ENCODE assay signal across 8 mouse cellular contexts in genomic region chr8:70351035-70351999, GRCm38 (mm10). TPM values are rescaled to one million over a fixed set of nuclear protein-coding genes. Genes with fewer than 3 reads are reported as not detected.
DNase-seq lines count a peak whose midpoint lies in the region; ATAC-seq and TF ChIP-seq lines count a peak whose summit lies in the region.

No protein-coding gene starts in this region.

- no peaks in the 10 kb centered on the region for H3K9me3 ChIP-seq in heart, embryonic 11.5 days (replicated peaks; ENCODE audit: control insufficient read depth, low read length)
- H3K9me3 ChIP-seq in hindbrain, postnatal 0 days (ENCODE audit: low read length) = no peaks in the 10 kb centered on the region
- no peaks in the 10 kb centered on the region for H3K9me3 ChIP-seq in midbrain, embryonic 15.5 days

- TF ChIP-seq CTCF in hindbrain, postnatal 0 days (IDR thresholded peaks at IDR 0.05; ENCODE audit: low read depth) = no peak

- peak overlapping the region; percentile 98 for H3K9ac ChIP-seq in heart, embryonic 11.5 days (ENCODE audit: low read depth, low read length)
- peak overlapping the region; percentile 97 for H3K9ac ChIP-seq in hindbrain, postnatal 0 days (replicated peaks; ENCODE audit: low read length)
- H3K9ac ChIP-seq in midbrain, embryonic 15.5 days = peak overlapping the region; percentile 91

- H3K4me2 ChIP-seq in heart, embryonic 11.5 days = peak overlapping the region; percentile 98
- peak overlapping the region; percentile 100 for H3K4me2 ChIP-seq in hindbrain, postnatal 0 days (ENCODE audit: low read depth, low read length)
- peak overlapping the region; percentile 97 for H3K4me2 ChIP-seq in midbrain, embryonic 15.5 days

- intact Hi-C loops in left cerebral cortex, postnatal 4 days (cut with DNase I) = no loop called here

- 55% methylated on average over 15 of the region's 15 CpGs for WGBS in heart, embryonic 11.5 days (ENCODE audit: insufficient replicate concordance)
- 48% methylated on average over 15 of the region's 15 CpGs for WGBS in hindbrain, postnatal 0 days
- 58% methylated on average over 15 of the region's 15 CpGs for WGBS in midbrain, embryonic 15.5 days

- H3K27me3 ChIP-seq in heart, embryonic 11.5 days (ENCODE audit: control insufficient read depth, insufficient read depth, low read length) = no peaks in the 10 kb centered on the region
- H3K27me3 ChIP-seq in hindbrain, postnatal 0 days (ENCODE audit: insufficient read depth, low read length) = no peaks in the 10 kb centered on the region
- H3K27me3 ChIP-seq in midbrain, embryonic 15.5 days (replicated peaks) = no peaks in the 10 kb centered on the region

- peak overlapping the region; percentile 94 for H3K4me3 ChIP-seq in heart, embryonic 11.5 days (ENCODE audit: low read depth, low read length)
- peak overlapping the region; percentile 100 for H3K4me3 ChIP-seq in hindbrain, postnatal 0 days (ENCODE audit: low read length)
- H3K4me3 ChIP-seq in midbrain, embryonic 15.5 days = peak overlapping the region; percentile 96

- no peak for DNase-seq in heart, adult 18-20 months
- DNase-seq in 3T3-L1 (ENCODE audit: low read depth, low spot score) = peak; percentile 78
- peak; percentile 53 to 57 for DNase-seq in cerebellum, postnatal 36 days
- no peak for DNase-seq in hindbrain, postnatal 0 days (ENCODE audit: low spot score)
- DNase-seq in ovary, postnatal 14 days (ENCODE audit: low spot score) = no peak
- no peak for DNase-seq in left cerebral cortex, postnatal 4 days

- ATAC-seq in heart, embryonic 11.5 days (replicated peaks; ENCODE audit: insufficient number of reproducible peaks, low FRiP score, low TSS enrichment) = no peak
- no peak for ATAC-seq in hindbrain, postnatal 0 days
- ATAC-seq in midbrain, embryonic 15.5 days (replicated peaks) = no peak

- H3K4me1 ChIP-seq in heart, embryonic 11.5 days (ENCODE audit: control insufficient read depth, insufficient read depth, low read length) = peaks cover 34% of the 10 kb centered on the region
- H3K4me1 ChIP-seq in hindbrain, postnatal 0 days (ENCODE audit: insufficient read depth, low read length) = peaks cover 22% of the 10 kb centered on the region
- H3K4me1 ChIP-seq in midbrain, embryonic 15.5 days = peaks cover 51% of the 10 kb centered on the region

- peaks cover 9% of the 10 kb centered on the region for H3K36me3 ChIP-seq in heart, embryonic 11.5 days (ENCODE audit: control insufficient read depth, insufficient read depth, low read length)
- H3K36me3 ChIP-seq in hindbrain, postnatal 0 days (ENCODE audit: insufficient read depth, low read length) = 0 out of 2 replicates have a peak, but pooled peaks cover 5% of the 10 kb centered on the region
- no peaks in the 10 kb centered on the region for H3K36me3 ChIP-seq in midbrain, embryonic 15.5 days (replicated peaks)

- H3K27ac ChIP-seq in heart, embryonic 11.5 days (ENCODE audit: low read depth, low read length) = peak overlapping the region; percentile 35; the same call in 1 of the 2 replicates
- no peak overlapping the region for H3K27ac ChIP-seq in hindbrain, postnatal 0 days
- H3K27ac ChIP-seq in midbrain, embryonic 15.5 days = no peak overlapping the region

RNA-seq across cellular contexts. Expression of gene Upf1, which starts 1.8 kb away (rescaled TPM):
- polyA plus RNA-seq in heart, embryonic 11.5 days (2014; fragmentation: Nextera tagmentation; extraction: Ambion mirVana) = 14.0 and 17.2 TPM in 2 replicates
- total RNA-seq in heart, adult 18-20 months (2021) = 10 to 100 TPM; 46.1 to 46.8 TPM
- total RNA-seq in hindbrain, postnatal 0 days (2014; rRNA removed) = 40.4 and 48.4 TPM in 2 replicates
- polyA plus RNA-seq in hindbrain, postnatal 0 days (2015; fragmentation: Nextera tagmentation; extraction: Ambion mirVana) = 8.6 and 10.3 TPM in 2 replicates
- polyA plus RNA-seq in midbrain, embryonic 15.5 days (2015; fragmentation: Nextera tagmentation; extraction: Ambion mirVana) = 15.1 and 16.0 TPM in 2 replicates
- 10 to 100 TPM; 54.9 to 55.3 TPM for total RNA-seq in left cerebral cortex, postnatal 4 days (2021)

RNA-seq across cellular contexts. Expression of gene Gdf1, which starts 21.7 kb away (rescaled TPM):
- polyA plus RNA-seq in heart, embryonic 11.5 days (2014; fragmentation: Nextera tagmentation; extraction: Ambion mirVana) = 1.7 and 1.9 TPM in 2 replicates
- under 1 TPM in 1 of 2 experiments, not detected in 1; 0.28 TPM for total RNA-seq in heart, adult 18-20 months (2021)
- 5.3 and 8.4 TPM in 2 replicates for total RNA-seq in hindbrain, postnatal 0 days (2014; rRNA removed)
- 6.0 and 6.9 TPM in 2 replicates for polyA plus RNA-seq in hindbrain, postnatal 0 days (2015; fragmentation: Nextera tagmentation; extraction: Ambion mirVana)
- 5.3 and 7.4 TPM in 2 replicates for polyA plus RNA-seq in midbrain, embryonic 15.5 days (2015; fragmentation: Nextera tagmentation; extraction: Ambion mirVana)
- 1 to 10 TPM; 6.8 to 7.9 TPM for total RNA-seq in left cerebral cortex, postnatal 4 days (2021)

RNA-seq across cellular contexts. Expression of gene Comp, which starts 22.0 kb away (rescaled TPM):
- 1.1 and 2.2 TPM in 2 replicates for polyA plus RNA-seq in heart, embryonic 11.5 days (2014; fragmentation: Nextera tagmentation; extraction: Ambion mirVana)
- total RNA-seq in heart, adult 18-20 months (2021) = 1 to 10 TPM; 5.1 to 6.6 TPM
- total RNA-seq in hindbrain, postnatal 0 days (2014; rRNA removed) = 0.21 and 0.29 TPM in 2 replicates
- 0.25 and 0.33 TPM in 2 replicates for polyA plus RNA-seq in hindbrain, postnatal 0 days (2015; fragmentation: Nextera tagmentation; extraction: Ambion mirVana)
- 0.50 and 0.57 TPM in 2 replicates for polyA plus RNA-seq in midbrain, embryonic 15.5 days (2015; fragmentation: Nextera tagmentation; extraction: Ambion mirVana)
- under 1 TPM in 1 of 2 experiments, not detected in 1; 0.20 TPM for total RNA-seq in left cerebral cortex, postnatal 4 days (2021)

RNA-seq across cellular contexts. Expression of gene Cers1, which starts 35.7 kb away (rescaled TPM):
- 1.4 and 1.5 TPM in 2 replicates for polyA plus RNA-seq in heart, embryonic 11.5 days (2014; fragmentation: Nextera tagmentation; extraction: Ambion mirVana)
- under 1 TPM; 0.55 to 0.57 TPM for total RNA-seq in heart, adult 18-20 months (2021)
- total RNA-seq in hindbrain, postnatal 0 days (2014; rRNA removed) = 92.5 and 101 TPM in 2 replicates
- 43.4 and 45.5 TPM in 2 replicates for polyA plus RNA-seq in hindbrain, postnatal 0 days (2015; fragmentation: Nextera tagmentation; extraction: Ambion mirVana)
- polyA plus RNA-seq in midbrain, embryonic 15.5 days (2015; fragmentation: Nextera tagmentation; extraction: Ambion mirVana) = 38.2 and 40.1 TPM in 2 replicates
- total RNA-seq in left cerebral cortex, postnatal 4 days (2021) = 10 to 100 TPM; 61.6 to 67.6 TPM

RNA-seq across cellular contexts. Expression of gene Cope, which starts 49.0 kb away (rescaled TPM):
- 307 and 329 TPM in 2 replicates for polyA plus RNA-seq in heart, embryonic 11.5 days (2014; fragmentation: Nextera tagmentation; extraction: Ambion mirVana)
- 100 to 1,000 TPM; 157 to 174 TPM for total RNA-seq in heart, adult 18-20 months (2021)
- total RNA-seq in hindbrain, postnatal 0 days (2014; rRNA removed) = 126 and 159 TPM in 2 replicates
- 286 and 291 TPM in 2 replicates for polyA plus RNA-seq in hindbrain, postnatal 0 days (2015; fragmentation: Nextera tagmentation; extraction: Ambion mirVana)
- polyA plus RNA-seq in midbrain, embryonic 15.5 days (2015; fragmentation: Nextera tagmentation; extraction: Ambion mirVana) = 299 and 322 TPM in 2 replicates
- 100 to 1,000 TPM; 110 to 113 TPM for total RNA-seq in left cerebral cortex, postnatal 4 days (2021)

Comparison
In these comparisons a context has a peak if more than half of its experiments do, and no peak if none do; other contexts are left out.
1. DNase-seq: peak in 3T3-L1 (single experiment) and cerebellum, postnatal 36 days (2 of 2); none in heart, adult 18-20 months (0 of 2), hindbrain, postnatal 0 days (single experiment), ovary, postnatal 14 days (single experiment) and left cerebral cortex, postnatal 4 days (single experiment).
2. Peak in every context shown above with its lines, with median percentiles within 50 percentile points of each other: H3K4me2 ChIP-seq, H3K4me3 ChIP-seq and H3K9ac ChIP-seq.